Mouse (Mus musculus): ENCODE data around the gene Gm11562.
"Not testable (repeated sequence)": the region's sequence is repeated elsewhere in the genome, so short reads cannot be mapped to it uniquely, and the experiment has no call there.

Gm11562 gene

DNA sequence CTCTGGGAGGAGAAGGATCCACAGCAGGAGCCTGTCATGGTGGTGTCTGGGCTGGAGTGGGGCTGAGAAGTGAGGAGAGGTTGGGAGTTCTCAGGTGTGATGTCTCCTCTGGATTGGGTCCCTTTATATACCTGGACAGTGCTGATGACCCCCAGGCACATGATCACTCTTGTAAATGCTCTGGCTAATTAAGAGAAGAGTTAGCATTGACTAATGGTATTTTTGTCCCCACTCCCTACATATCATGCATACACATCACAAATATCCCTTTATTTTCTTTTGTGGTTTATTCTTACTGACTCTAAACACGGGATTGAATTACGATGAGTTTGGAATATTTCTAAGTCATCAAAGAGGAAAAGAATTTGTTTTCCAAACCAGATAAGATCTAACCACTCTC is at the start of gene Gm11562:
TSS of gene Gm11562 (minus strand) at position 101 of the 400 bp plus-strand sequence.
- no peak for DNase-seq (ENCODE audit: extremely low read depth, insufficient read length, low spot score)

DNA sequence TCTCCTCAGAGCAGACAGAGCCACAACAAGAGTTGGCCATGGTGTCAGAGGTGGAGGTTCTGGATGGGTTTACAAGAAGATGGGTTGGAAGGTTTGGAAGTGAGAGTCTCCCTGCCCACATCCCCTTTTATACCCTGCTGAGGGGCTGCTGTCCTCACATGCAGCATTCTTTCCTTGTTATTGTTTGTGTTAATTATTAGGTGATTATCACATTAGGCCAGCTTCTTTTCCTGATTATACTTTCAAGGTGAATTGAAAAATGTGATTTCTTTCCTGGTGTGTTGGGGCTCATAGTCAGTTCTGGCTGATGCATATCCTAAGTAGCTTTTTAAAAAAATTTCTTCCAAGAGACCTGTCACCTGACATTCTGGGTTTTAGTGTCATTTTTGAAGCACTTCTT is 45.6 kb upstream of the Gm11562 start, which contains the start of gene Krtap4-6:
TSS of gene Krtap4-6 (minus strand) at position 101 of the 400 bp plus-strand sequence.
- no peak for DNase-seq (ENCODE audit: extremely low read depth, insufficient read length, low spot score)

DNA sequence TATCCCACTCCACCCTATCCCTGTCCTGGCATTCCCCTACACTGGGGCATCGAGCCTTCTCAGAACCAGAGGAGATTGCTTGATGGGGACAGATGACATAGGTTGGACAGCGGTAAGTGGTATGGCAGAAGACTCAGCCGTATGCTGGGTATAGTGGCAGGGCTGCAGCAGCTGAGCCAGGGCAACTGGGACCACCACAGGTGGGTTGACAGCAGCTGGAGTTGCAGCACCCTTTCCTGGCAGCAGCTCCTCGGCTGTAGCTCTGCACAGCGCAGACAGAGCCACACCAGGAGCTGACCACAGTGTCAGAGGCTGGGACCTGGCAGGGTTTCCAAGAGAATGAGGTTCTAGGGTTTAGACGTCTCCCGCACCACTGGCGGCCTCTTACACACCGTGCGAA is 42.6 kb upstream of the Gm11562 start:
- no peak for DNase-seq (ENCODE audit: extremely low read depth, insufficient read length, low spot score)

- DNase-seq (ENCODE audit: extremely low read depth, insufficient read length, low spot score), result peak; percentile 73
Measured at GRCm38 (mm10) chr11:99659256-99659655, 39.0 kb upstream of the Gm11562 start.

GRCm38 (mm10) chr11:99658467-99659010 is 38.3 kb upstream of the Gm11562 start, which contains the start of gene Gm11563:
Gene Gm11563 (minus strand): TSS chr11:99658960.
- peak; percentile 71 for DNase-seq (ENCODE audit: extremely low read depth, insufficient read length, low spot score)

GRCm38 (mm10) chr11:99657051-99657450 is 36.8 kb upstream of the Gm11562 start:
- DNase-seq (ENCODE audit: extremely low read depth, insufficient read length, low spot score), result no peak

- DNase-seq (ENCODE audit: extremely low read depth, insufficient read length, low spot score), result no peak
Measured at GRCm38 (mm10) chr11:99650136-99650535, 29.9 kb upstream of the Gm11562 start, which contains the start of gene Gm11555. Gene Gm11555 (minus strand): TSS chr11:99650236.

DNA sequence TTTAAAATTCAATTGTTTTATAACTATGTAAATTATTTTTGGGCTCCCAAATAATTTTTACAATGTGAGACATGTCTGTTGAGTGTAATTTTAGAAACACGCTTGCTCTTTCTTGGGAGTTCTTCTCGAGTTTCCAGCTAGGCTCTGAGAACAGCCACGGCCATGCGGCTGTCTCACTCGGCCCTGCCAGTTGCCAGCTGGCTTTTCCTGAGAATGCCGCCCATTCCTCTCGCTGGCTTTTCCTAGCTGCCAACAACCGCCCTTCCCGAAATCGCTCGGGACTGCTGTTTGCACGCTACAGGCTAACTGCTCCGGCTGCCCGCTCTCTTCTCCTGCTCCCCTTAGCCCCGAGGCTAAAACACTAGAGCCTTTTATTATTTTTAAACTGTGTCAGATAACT is 26.2 kb upstream of the Gm11562 start:
- DNase-seq (ENCODE audit: extremely low read depth, insufficient read length, low spot score), result no peak

- DNase-seq (ENCODE audit: extremely low read depth, insufficient read length, low spot score), result no peak
Measured at GRCm38 (mm10) chr11:99644351-99644750, 24.1 kb upstream of the Gm11562 start.

DNA sequence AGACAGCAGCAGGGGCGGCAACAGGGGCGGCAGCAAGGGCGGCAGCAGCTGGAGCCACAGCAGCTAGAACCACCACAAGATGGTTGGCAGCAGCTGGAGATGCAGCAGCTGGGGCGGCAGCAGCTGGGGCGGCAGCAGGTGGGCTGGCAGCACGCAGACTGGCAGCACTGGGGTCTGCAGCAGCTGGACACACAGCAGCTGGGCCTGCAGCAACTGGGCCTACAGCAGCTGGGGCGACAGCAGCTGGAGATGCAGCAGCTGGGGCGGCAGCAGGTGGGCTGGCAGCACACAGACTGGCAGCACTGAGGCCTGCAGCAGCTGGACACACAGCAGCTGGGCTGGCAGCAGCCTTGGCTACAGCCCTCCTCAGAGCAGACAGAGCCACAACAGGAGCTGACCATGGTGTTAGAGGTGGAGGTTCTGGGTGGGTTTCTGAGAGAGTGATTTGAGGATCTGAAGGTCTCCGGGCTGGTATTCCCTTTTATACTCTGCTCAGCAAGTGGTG is 23.5 kb upstream of the Gm11562 start, which contains the start of gene Krtap4-7:
TSS of gene Krtap4-7 (minus strand) at position 455 of the 505 bp plus-strand sequence.
- DNase-seq (ENCODE audit: extremely low read depth, insufficient read length, low spot score), result not testable (repeated sequence)

DNA sequence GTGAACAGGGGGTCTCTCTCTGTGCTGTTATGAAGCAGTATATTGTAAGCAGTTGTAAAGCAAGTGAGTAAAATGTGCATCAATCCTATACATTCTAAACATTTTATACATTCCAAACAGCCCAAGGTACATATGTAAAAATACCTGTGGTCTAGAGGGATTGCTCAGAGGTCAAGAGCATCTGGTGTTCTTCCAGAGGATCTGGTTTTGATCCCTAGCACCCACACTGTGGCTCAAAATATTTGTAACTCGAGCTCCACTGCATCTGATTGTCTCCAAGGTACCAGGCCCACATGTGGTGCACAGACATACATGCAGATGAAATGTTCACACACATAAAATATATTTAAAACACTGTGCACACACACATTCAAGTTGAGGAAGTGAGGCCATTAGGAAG is 20.7 kb upstream of the Gm11562 start:
- no peak for DNase-seq (ENCODE audit: extremely low read depth, insufficient read length, low spot score)

DNA sequence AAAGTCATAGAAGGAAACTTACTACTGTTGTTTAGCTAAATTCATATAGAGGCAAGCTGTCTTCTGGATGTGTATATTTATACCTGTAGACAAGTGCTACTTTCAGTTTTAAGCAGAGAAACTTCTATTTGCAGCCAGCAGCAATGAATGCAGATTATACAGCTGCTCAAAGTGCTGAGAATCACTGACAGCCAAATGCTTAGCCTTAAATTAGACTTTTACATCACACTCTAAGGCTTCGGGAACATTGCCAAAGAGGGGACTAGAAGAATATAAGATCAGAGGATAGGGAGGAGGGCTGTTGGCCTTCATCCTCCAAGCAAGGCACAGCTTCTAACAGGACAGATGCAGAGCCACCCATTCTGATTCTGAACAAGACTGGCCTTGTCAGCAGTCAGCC is 16.9 kb upstream of the Gm11562 start:
- DNase-seq (ENCODE audit: extremely low read depth, insufficient read length, low spot score), result no peak

DNA sequence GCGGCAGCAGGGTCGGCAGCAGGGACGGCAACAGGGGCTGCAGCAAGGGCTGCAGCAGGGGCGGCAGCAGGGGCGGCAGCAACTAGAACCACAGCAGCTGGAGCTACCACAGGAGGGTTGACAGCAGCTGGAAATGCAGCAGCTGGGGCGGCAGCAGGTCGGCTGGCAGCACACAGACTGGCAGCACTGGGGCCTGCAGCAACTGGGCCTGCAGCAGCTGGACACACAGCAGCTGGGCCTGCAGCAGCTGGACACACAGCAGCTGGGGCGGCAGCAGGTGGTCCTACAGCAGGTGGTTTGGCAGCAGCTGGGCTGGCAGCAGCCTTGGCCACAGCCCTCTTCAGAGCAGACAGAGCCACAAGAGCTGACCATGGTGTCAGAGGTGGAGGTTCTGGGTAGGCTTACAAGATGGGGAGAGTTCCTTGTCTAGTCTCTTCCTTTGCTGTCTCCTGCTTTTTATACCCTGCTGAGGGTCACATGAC is 14.5 kb upstream of the Gm11562 start, which contains the start of gene Krtap4-2:
TSS of gene Krtap4-2 (minus strand) at position 432 of the 482 bp plus-strand sequence.
- peak; percentile 27 for DNase-seq (ENCODE audit: extremely low read depth, insufficient read length, low spot score)

DNA sequence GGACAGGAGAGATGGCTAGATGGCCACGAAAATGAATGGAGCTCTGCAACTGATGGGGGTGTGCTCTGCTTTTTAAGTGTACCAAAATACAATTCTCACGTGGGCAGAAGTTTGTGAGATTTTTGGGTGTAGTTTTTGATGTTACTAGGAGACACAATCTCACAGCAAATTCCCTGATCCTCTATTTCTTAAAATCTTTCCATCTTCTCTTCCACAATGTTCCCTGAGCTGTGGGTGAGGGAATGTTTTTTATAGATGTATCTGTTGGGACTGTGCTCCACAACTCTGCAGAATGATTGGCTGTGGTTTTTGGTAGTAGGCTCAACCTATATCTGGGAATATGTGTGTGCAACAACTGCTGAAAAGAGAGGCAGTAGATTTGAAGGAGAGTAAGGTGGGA is 13.1 kb upstream of the Gm11562 start:
- DNase-seq (ENCODE audit: extremely low read depth, insufficient read length, low spot score), result no peak

- DNase-seq (ENCODE audit: extremely low read depth, insufficient read length, low spot score), result no peak
Measured at GRCm38 (mm10) chr11:99630890-99631289, 10.7 kb upstream of the Gm11562 start.

- no peak for DNase-seq (ENCODE audit: extremely low read depth, insufficient read length, low spot score)
Measured at GRCm38 (mm10) chr11:99628138-99628537, 7.9 kb upstream of the Gm11562 start, which contains the start of gene Krtap4-1. Gene Krtap4-1 (minus strand): TSS chr11:99628238.

GRCm38 (mm10) chr11:99614796-99615363 is 5.4 kb downstream of the Gm11562 start, which contains the start of gene Krtap2-4:
Gene Krtap2-4 (minus strand): TSS chr11:99614846.
- peak; percentile 28 for DNase-seq (ENCODE audit: extremely low read depth, insufficient read length, low spot score)

- not testable (repeated sequence) for DNase-seq (ENCODE audit: extremely low read depth, insufficient read length, low spot score)
Measured at GRCm38 (mm10) chr11:99610089-99610488, 10.1 kb downstream of the Gm11562 start, which contains the start of gene Gm11937. Gene Gm11937 (minus strand): TSS chr11:99610189.

GRCm38 (mm10) chr11:99609126-99609525 is 11.1 kb downstream of the Gm11562 start:
- no peak for DNase-seq (ENCODE audit: extremely low read depth, insufficient read length, low spot score)

- not testable (repeated sequence) for DNase-seq (ENCODE audit: extremely low read depth, insufficient read length, low spot score)
Measured at GRCm38 (mm10) chr11:99603208-99603607, 17.0 kb downstream of the Gm11562 start, which contains the start of gene Gm11938. Gene Gm11938 (minus strand): TSS chr11:99603308.

- peak; percentile 11 for DNase-seq (ENCODE audit: extremely low read depth, insufficient read length, low spot score)
Measured at GRCm38 (mm10) chr11:99597742-99598141, 22.5 kb downstream of the Gm11562 start, which contains the start of gene Krtap9-3. Gene Krtap9-3 (minus strand): TSS chr11:99598105.
